Mouse (Mus musculus) heart, embryonic 15.5 days (tissue): ENCODE data around the gene Apol9b. TPM values are rescaled to one million over a fixed set of nuclear protein-coding genes. Genes with fewer than 3 reads are reported as not detected.
A peak's percentile ranks its signal among the peaks of the same experiment; 100 is the strongest.
"Not testable (repeated sequence)": the region's sequence is repeated elsewhere in the genome, so short reads cannot be mapped to it uniquely, and the experiment has no call there.

Source experiments
- ATAC-seq: fragments of 200-750 bp; cut with Nextera tagmentation; replicated peaks from 2 replicates; pipeline ENCODE4 v1.8.0; 2017; ENCODE audit warnings: low read depth, moderate TSS enrichment; ENCODE audit not compliant: insufficient number of reproducible peaks, insufficient read depth, low FRiP score
- H3K27ac ChIP-seq: fragments of 300-500 bp; sonication (generic); 2 replicates; pipeline ENCODE4 v1.5.1; 2015; ENCODE audit warnings: mild to moderate bottlenecking, inconsistent platforms
- H3K27me3 ChIP-seq: fragments of 300-500 bp; sonication (generic); 2 replicates; pipeline ENCODE4 v1.6.1; 2015; ENCODE audit warnings: inconsistent platforms
- H3K36me3 ChIP-seq: fragments of 300-500 bp; sonication (generic); 2 replicates; pipeline ENCODE4 v1.6.1; 2015; ENCODE audit warnings: mild to moderate bottlenecking, inconsistent platforms
- H3K4me1 ChIP-seq: fragments of 300-500 bp; sonication (generic); replicated peaks from 2 replicates; pipeline ENCODE4 v1.6.1; 2015; ENCODE audit warnings: inconsistent platforms
- H3K4me2 ChIP-seq: fragments of 300-500 bp; sonication (generic); 2 replicates; pipeline ENCODE4 v1.6.1; 2015; ENCODE audit warnings: inconsistent platforms, mild to moderate bottlenecking, moderate library complexity
- H3K4me3 ChIP-seq: fragments of 300-500 bp; sonication (generic); 2 replicates; pipeline ENCODE4 v1.5.1; 2015; ENCODE audit warnings: mild to moderate bottlenecking, inconsistent platforms
- H3K9ac ChIP-seq: fragments of 300-500 bp; sonication (generic); 2 replicates; pipeline ENCODE4 v1.6.1; 2015; ENCODE audit warnings: mild to moderate bottlenecking, inconsistent platforms
- H3K9me3 ChIP-seq: fragments of 300-500 bp; sonication (generic); replicated peaks from 2 replicates; pipeline ENCODE4 v1.6.1; 2016; ENCODE audit warnings: inconsistent platforms
- WGBS: fragments of 180-500 bp; shearing (Covaris S2); methylation state at CpG from one replicate; pipeline ENCODE4 v1.1.7; 2015; ENCODE audit warnings: mixed read lengths; 5-methylcytosine and 5-hydroxymethylcytosine counted together
- polyA plus RNA-seq: library from polyadenylated mRNA; unstranded; fragments of >200 nt; fragmentation: Nextera tagmentation; extraction: Ambion mirVana; gene quantifications from 2 replicates; pipeline ENCODE4 v1.2.1, GENCODE M21; 2015

Gene Apol9b
- polyA plus RNA-seq, 1 experiment from 2014 or later: 0.26 TPM

- not testable (repeated sequence) for H3K9ac ChIP-seq, H3K9me3 ChIP-seq, ATAC-seq, H3K36me3 ChIP-seq, H3K27me3 ChIP-seq, H3K4me3 ChIP-seq, H3K4me2 ChIP-seq, H3K27ac ChIP-seq, H3K4me1 ChIP-seq
- 8% methylated on average over 3 of the region's 3 CpGs for WGBS
These were observed 1.7 kb upstream of the Apol9b start for GRCm38 (mm10) chr15:77727139-77727538.

GRCm38 (mm10) chr15:77727745-77728144, 1.1 kb upstream of the Apol9b start:
- not testable (repeated sequence) for H3K36me3 ChIP-seq, H3K4me2 ChIP-seq, ATAC-seq, H3K27me3 ChIP-seq, H3K9ac ChIP-seq, H3K4me3 ChIP-seq, H3K27ac ChIP-seq, H3K9me3 ChIP-seq, H3K4me1 ChIP-seq
- WGBS: 73% methylated on average over 3 of the region's 3 CpGs

GRCm38 (mm10) chr15:77731605-77732004, 2.8 kb downstream of the Apol9b start:
- ATAC-seq: no peak
- Histone ChIP-seq H3K4me2 (no peak overlapping the region), H3K4me1 (peaks cover 11% of the 10 kb centered on the region), H3K9ac (no peak overlapping the region), H3K4me3 (no peak overlapping the region), H3K9me3 (no peaks in the 10 kb centered on the region), H3K27ac (no peak overlapping the region), H3K27me3 (no peaks in the 10 kb centered on the region), H3K36me3 (no peaks in the 10 kb centered on the region)
- 89% methylated on average over 5 of the region's 5 CpGs for WGBS

GRCm38 (mm10) chr15:77732851-77733250, 4.0 kb downstream of the Apol9b start:
- WGBS: 76% methylated on average over 10 of the region's 10 CpGs
- not testable (repeated sequence) for H3K4me2 ChIP-seq, ATAC-seq, H3K27me3 ChIP-seq, H3K27ac ChIP-seq, H3K9ac ChIP-seq, H3K9me3 ChIP-seq, H3K36me3 ChIP-seq, H3K4me3 ChIP-seq
- H3K4me1 ChIP-seq: peaks cover 11% of the 10 kb centered on the region

- not testable (repeated sequence) for H3K4me3 ChIP-seq, H3K4me2 ChIP-seq, H3K27me3 ChIP-seq, H3K9me3 ChIP-seq, H3K27ac ChIP-seq, H3K9ac ChIP-seq, H3K36me3 ChIP-seq
- WGBS: 36% methylated on average over 8 of the region's 8 CpGs
- 0 out of 2 replicates have a peak, but pooled peaks have one; percentile 19 for ATAC-seq
- H3K4me1 ChIP-seq: peaks cover 11% of the 10 kb centered on the region
These were observed 4.5 kb downstream of the Apol9b start for GRCm38 (mm10) chr15:77733380-77733779.

- H3K27ac ChIP-seq, H3K4me3 ChIP-seq, H3K9ac ChIP-seq, H3K27me3 ChIP-seq, H3K36me3 ChIP-seq, ATAC-seq, H3K9me3 ChIP-seq, H3K4me2 ChIP-seq: not testable (repeated sequence)
- peaks cover 11% of the 10 kb centered on the region for H3K4me1 ChIP-seq
- 29% methylated on average over 4 of the region's 4 CpGs for WGBS
These were observed 5.1 kb downstream of the Apol9b start for GRCm38 (mm10) chr15:77733903-77734302.

GRCm38 (mm10) chr15:77740511-77741297, 11.9 kb downstream of the Apol9b start:
- Histone ChIP-seq H3K4me2 (no peak overlapping the region), H3K4me3 (no peak overlapping the region), H3K27ac (no peak overlapping the region), H3K36me3 (no peaks in the 10 kb centered on the region), H3K9ac (no peak overlapping the region), H3K9me3 (no peaks in the 10 kb centered on the region), H3K4me1 (no peaks in the 10 kb centered on the region), H3K27me3 (peaks cover 5% of the 10 kb centered on the region; the same call in 1 of the 2 replicates)
- 73% methylated on average over 9 of the region's 9 CpGs for WGBS
- no peak for ATAC-seq

- H3K27me3 ChIP-seq, H3K4me1 ChIP-seq, H3K4me2 ChIP-seq, H3K9ac ChIP-seq, H3K36me3 ChIP-seq, H3K4me3 ChIP-seq, ATAC-seq, H3K27ac ChIP-seq, H3K9me3 ChIP-seq: not testable (repeated sequence)
- WGBS: 72% methylated on average over 6 of the region's 6 CpGs
These were observed 12.7 kb downstream of the Apol9b start for GRCm38 (mm10) chr15:77741556-77741955.

- H3K27me3 ChIP-seq: no peaks in the 10 kb centered on the region
- no peaks in the 10 kb centered on the region for H3K4me1 ChIP-seq
- no peak overlapping the region for H3K9ac ChIP-seq
- no peaks in the 10 kb centered on the region for H3K9me3 ChIP-seq
- no peak overlapping the region for H3K4me3 ChIP-seq
- H3K27ac ChIP-seq: no peak overlapping the region
- ATAC-seq: no peak
- H3K4me2 ChIP-seq: no peak overlapping the region
- WGBS: 36% methylated on average over 5 of the region's 5 CpGs
- H3K36me3 ChIP-seq: no peaks in the 10 kb centered on the region
These were observed 15.8 kb downstream of the Apol9b start for GRCm38 (mm10) chr15:77744632-77745031.

GRCm38 (mm10) chr15:77745081-77745480, 16.2 kb downstream of the Apol9b start:
- H3K9ac ChIP-seq: no peak overlapping the region
- no peaks in the 10 kb centered on the region for H3K4me1 ChIP-seq
- H3K36me3 ChIP-seq: no peaks in the 10 kb centered on the region
- no peak overlapping the region for H3K4me2 ChIP-seq
- no peaks in the 10 kb centered on the region for H3K9me3 ChIP-seq
- H3K27ac ChIP-seq: no peak overlapping the region
- H3K4me3 ChIP-seq: no peak overlapping the region
- ATAC-seq: no peak
- no peaks in the 10 kb centered on the region for H3K27me3 ChIP-seq

GRCm38 (mm10) chr15:77746326-77746725, 17.5 kb downstream of the Apol9b start:
- 93% methylated on average over 1 of the region's 1 CpGs for WGBS
- Histone ChIP-seq H3K4me2 (no peak overlapping the region), H3K27ac (no peak overlapping the region), H3K9me3 (no peaks in the 10 kb centered on the region), H3K4me1 (no peaks in the 10 kb centered on the region), H3K36me3 (no peaks in the 10 kb centered on the region), H3K27me3 (no peaks in the 10 kb centered on the region), H3K9ac (no peak overlapping the region), H3K4me3 (no peak overlapping the region)
- no peak for ATAC-seq

GRCm38 (mm10) chr15:77748414-77748813, 19.6 kb downstream of the Apol9b start:
- no peaks in the 10 kb centered on the region for H3K9me3 ChIP-seq
- 49% methylated on average over 3 of the region's 3 CpGs for WGBS
- no peak overlapping the region for H3K27ac ChIP-seq
- no peak for ATAC-seq
- H3K36me3 ChIP-seq: no peaks in the 10 kb centered on the region
- no peak overlapping the region for H3K9ac ChIP-seq
- H3K4me3 ChIP-seq: no peak overlapping the region
- no peaks in the 10 kb centered on the region for H3K4me1 ChIP-seq
- H3K4me2 ChIP-seq: no peak overlapping the region
- no peaks in the 10 kb centered on the region for H3K27me3 ChIP-seq
